Mouse (Mus musculus) thymus, adult 2 months (tissue): Measurements from ENCODE around the gene Ssh2.

Source experiments
- CTCF ChIP-seq: fragments of 200-500 bp; IDR thresholded peaks from 2 replicates; pipeline ENCODE4 v1.5.1; 2012; ENCODE audit warnings: mild to moderate bottlenecking, control low read depth, low read length, moderate library complexity, borderline replicate concordance; ENCODE audit not compliant: control insufficient read depth, poor library complexity, insufficient read depth; ENCODE audit errors: extremely low read depth
- POLR2A ChIP-seq: fragments of 200-500 bp; IDR thresholded peaks from 2 replicates; pipeline ENCODE4 v1.6.1; 2012; ENCODE audit warnings: mild to moderate bottlenecking, low read length, control low read depth, moderate library complexity; ENCODE audit not compliant: control insufficient read depth, poor library complexity, insufficient read depth; ENCODE audit errors: extremely low read depth

GRCm38 (mm10) chr11:77491502-77492291, 275.6 kb downstream of the Ssh2 start:
- TF ChIP-seq POLR2A (no peak), CTCF (no peak)
